Mouse (Mus musculus) layer of hippocampus, adult 2 months (tissue): ENCODE measurements around the gene Tmem45a. TPM values are rescaled to one million over a fixed set of nuclear protein-coding genes. Genes with fewer than 3 reads are reported as not detected.

ENCODE experiments used
- DNase-seq, 2 experiments: peaks; one replicate each; pipeline ENCODE4 v3.0.0; 2022; ENCODE audit warnings: low spot score in 2 of 2
- H3K27ac ChIP-seq: fragments of 200-600 bp; 2 replicates; pipeline ENCODE4 v1.8.1; 2022
- H3K4me3 ChIP-seq: fragments of 200-600 bp; 2 replicates; pipeline ENCODE4 v1.8.1; 2022; ENCODE audit warnings: mild to moderate bottlenecking
- CTCF ChIP-seq: fragments of 200-600 bp; conservative IDR thresholded peaks from 2 replicates; pipeline ENCODE4 v1.8.1; 2022; ENCODE audit warnings: antibody characterized with exemption, mild to moderate bottlenecking, moderate library complexity
- total RNA-seq, 2 experiments: library from RNA; stranded (reverse); gene quantifications; 2 replicates each; pipeline ENCODE4 v1.2.3; 2021

Gene Tmem45a
- total RNA-seq, 2 experiments from 2014 or later = 0.38 to 0.64 TPM

DNA sequence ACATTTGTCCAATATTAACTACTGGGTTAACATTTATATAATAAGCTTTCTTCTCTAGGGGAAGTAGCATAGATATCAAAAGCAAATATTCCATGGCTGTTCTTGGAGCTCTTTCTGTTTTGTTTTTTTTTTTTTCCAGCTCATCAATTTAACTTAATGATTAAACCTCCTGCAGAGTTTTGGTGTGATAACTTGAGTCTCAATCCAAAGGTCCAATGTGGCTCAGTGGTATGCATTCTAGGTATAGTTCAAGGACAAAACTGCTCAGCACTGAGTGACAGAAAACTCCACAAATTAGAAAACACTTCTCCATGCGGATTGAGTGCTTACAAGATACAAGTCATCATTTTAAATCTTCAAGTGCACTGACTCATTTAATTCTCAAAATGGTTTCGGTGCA, 100.0 kb downstream of the Tmem45a start:
- Histone ChIP-seq H3K27ac (no peak overlapping the region), H3K4me3 (no peak overlapping the region)
- TF ChIP-seq CTCF = no peak
- DNase-seq = no peak

DNA sequence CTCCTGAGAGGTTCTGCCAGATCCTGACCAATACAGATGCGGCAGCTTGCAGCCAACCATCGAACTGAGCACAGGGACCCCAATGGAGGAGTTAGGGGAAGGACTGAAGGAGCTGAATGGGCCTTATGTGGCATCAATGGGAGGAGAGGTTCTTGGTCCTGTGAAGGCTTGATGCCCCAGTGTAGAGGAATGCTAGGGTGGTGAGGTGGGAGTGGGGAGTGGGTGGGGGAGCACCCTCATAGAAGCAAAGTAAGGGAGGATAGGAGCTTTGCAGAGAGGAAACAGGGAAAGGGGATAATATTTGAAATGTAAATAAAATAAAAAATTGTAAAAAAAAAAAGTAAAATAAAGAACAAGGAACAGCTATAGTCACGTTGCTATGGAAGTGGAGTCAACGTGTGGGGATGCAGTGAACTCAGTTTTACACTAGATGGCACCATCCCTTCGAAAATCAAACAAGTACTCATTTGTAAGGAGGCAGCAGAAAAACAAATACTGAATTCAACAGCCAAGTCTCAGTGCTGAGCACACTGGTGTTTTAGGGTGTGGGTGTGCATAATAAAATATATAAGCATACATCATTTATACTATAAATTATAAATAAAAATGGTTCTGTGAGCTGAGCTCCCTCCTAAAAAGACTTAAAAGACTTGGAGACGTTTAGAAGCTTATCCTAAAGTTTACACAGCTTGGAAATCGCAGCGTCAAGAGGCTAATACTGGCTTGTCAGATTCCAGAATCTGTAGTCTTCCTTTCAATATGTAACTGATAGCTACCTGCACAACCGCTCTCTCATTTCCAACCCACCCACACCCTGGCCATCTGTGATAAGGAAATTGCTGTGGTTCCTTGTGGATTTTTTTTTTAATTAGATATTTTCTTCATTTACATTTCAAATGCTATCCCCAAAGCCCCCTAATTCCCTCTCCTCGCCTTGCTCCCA, 114.5 kb downstream of the Tmem45a start:
- TF ChIP-seq CTCF = peak; percentile 93
- Histone ChIP-seq H3K27ac (no peak overlapping the region), H3K4me3 (no peak overlapping the region; the same call in 1 of the 2 replicates)
- peak; percentile 59 to 69 for DNase-seq

Other genes starting within 250 kb of the Tmem45a start
- gene Tfg, start 168.7 kb downstream of the Tmem45a start, total RNA-seq = 10 to 100 TPM; 54.2 to 55.3 TPM
- gene Adgrg7, start 90.3 kb downstream of the Tmem45a start, total RNA-seq = not detected
- 1 to 10 TPM; 2.0 to 2.1 TPM for gene Lnp1, start 41.9 kb upstream of the Tmem45a start, total RNA-seq
- not detected for gene Tmem45a2, start 185.2 kb upstream of the Tmem45a start, total RNA-seq
- gene Tomm70a, start 235.5 kb upstream of the Tmem45a start, total RNA-seq = 10 to 100 TPM; 93.9 to 98.1 TPM